In the genomic region with DNA sequence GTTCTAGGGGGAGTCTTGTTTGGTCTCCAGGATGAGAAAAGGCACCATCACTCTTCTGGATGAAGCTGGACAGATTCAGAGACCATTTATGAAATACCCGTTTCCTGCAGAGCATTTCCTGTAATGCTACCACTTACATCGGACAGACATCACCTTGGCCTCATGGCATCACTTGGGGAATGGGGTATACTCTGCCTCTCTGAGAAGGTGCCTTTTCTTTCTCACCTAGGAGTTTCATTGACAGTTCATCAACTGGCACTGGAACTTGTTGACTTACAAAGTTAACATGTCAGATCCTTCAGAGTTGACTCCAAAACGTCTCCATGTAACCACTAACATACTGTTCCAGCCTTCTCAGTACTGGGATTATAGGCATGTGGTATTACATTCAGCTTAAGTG, we compare ENCODE assay signal across 8 mouse cellular contexts. TPM values are rescaled to one million over a fixed set of nuclear protein-coding genes. Genes with fewer than 3 reads are reported as not detected.
A peak's percentile ranks its signal among the peaks of the same experiment; 100 is the strongest.
DNase-seq lines count a peak whose midpoint lies in the region; ATAC-seq and TF ChIP-seq lines count a peak whose summit lies in the region.

No protein-coding gene starts in this region.

- H3K4me2 ChIP-seq in heart, embryonic 13.5 days, result peak overlapping the region; percentile 90
- peak overlapping the region; percentile 83 for H3K4me2 ChIP-seq in hindbrain, embryonic 13.5 days
- H3K4me2 ChIP-seq in midbrain, embryonic 12.5 days (replicated peaks), result peak overlapping the region; percentile 84

- peaks cover 31% of the 10 kb centered on the region for H3K4me1 ChIP-seq in heart, embryonic 13.5 days
- no peaks in the 10 kb centered on the region; the same call in 1 of the 2 replicates for H3K4me1 ChIP-seq in heart, adult 2 months (ENCODE audit: control insufficient read depth, insufficient read depth, low read length)
- peaks cover 28% of the 10 kb centered on the region for H3K4me1 ChIP-seq in G1E (ENCODE audit: insufficient read depth, low read depth, low read length)
- peaks cover 31% of the 10 kb centered on the region for H3K4me1 ChIP-seq in hindbrain, embryonic 13.5 days (replicated peaks)
- H3K4me1 ChIP-seq in midbrain, embryonic 12.5 days, result peaks cover 23% of the 10 kb centered on the region

- TF ChIP-seq CTCF in heart, adult 2 months (IDR thresholded peaks at IDR 0.05), result no peak
- TF ChIP-seq CTCF in G1E (IDR thresholded peaks at IDR 0.05; ENCODE audit: low read depth, low read length), result no peak

- H3K9ac ChIP-seq in heart, embryonic 13.5 days, result peak overlapping the region; percentile 92
- no peak overlapping the region for H3K9ac ChIP-seq in heart, adult 2 months (ENCODE audit: low read depth, low read length)
- H3K9ac ChIP-seq in hindbrain, embryonic 13.5 days, result peak overlapping the region; percentile 91
- peak overlapping the region; percentile 82; the same call in 1 of the 2 replicates for H3K9ac ChIP-seq in midbrain, embryonic 12.5 days (replicated peaks)

- no peak for TF ChIP-seq EP300 in heart, adult 2 months (IDR thresholded peaks at IDR 0.05; ENCODE audit: insufficient read depth, low read depth, low read length)

- H3K27ac ChIP-seq in heart, embryonic 13.5 days (replicated peaks), result peak overlapping the region; percentile 93; the same call in 1 of the 2 replicates
- no peak overlapping the region for H3K27ac ChIP-seq in heart, adult 2 months
- H3K27ac ChIP-seq in hindbrain, embryonic 13.5 days, result peak overlapping the region; percentile 94; the same call in 1 of the 2 replicates
- no peak overlapping the region for H3K27ac ChIP-seq in midbrain, embryonic 12.5 days (replicated peaks)

- intact Hi-C loops in heart, adult 2 months (cut with DNase I), result loop anchor here (5.0 to 10.0 kb wide), 2 partner anchors 80 to 762 kb away; a partner anchor contains a TSS

- H3K27me3 ChIP-seq in heart, embryonic 13.5 days (replicated peaks), result no peaks in the 10 kb centered on the region
- no peaks in the 10 kb centered on the region for H3K27me3 ChIP-seq in heart, adult 2 months (ENCODE audit: control insufficient read depth, insufficient read depth, low read length)
- H3K27me3 ChIP-seq in G1E (ENCODE audit: insufficient read depth, low read length), result no peaks in the 10 kb centered on the region
- H3K27me3 ChIP-seq in hindbrain, embryonic 13.5 days, result no peaks in the 10 kb centered on the region
- no peaks in the 10 kb centered on the region for H3K27me3 ChIP-seq in midbrain, embryonic 12.5 days

- H3K4me3 ChIP-seq in heart, embryonic 13.5 days, result peak overlapping the region; percentile 93
- no peak overlapping the region for H3K4me3 ChIP-seq in heart, adult 2 months
- peak overlapping the region; percentile 97; the same call in 1 of the 2 replicates for H3K4me3 ChIP-seq in G1E (ENCODE audit: low read depth, low read length)
- peak overlapping the region; percentile 76 for H3K4me3 ChIP-seq in hindbrain, embryonic 13.5 days
- H3K4me3 ChIP-seq in midbrain, embryonic 12.5 days, result peak overlapping the region; percentile 74; the same call in 1 of the 2 replicates

- peaks cover 4% of the 10 kb centered on the region; the same call in 1 of the 2 replicates for H3K36me3 ChIP-seq in heart, embryonic 13.5 days
- H3K36me3 ChIP-seq in heart, adult 2 months (ENCODE audit: control insufficient read depth, insufficient read depth, low read length), result no peaks in the 10 kb centered on the region
- H3K36me3 ChIP-seq in G1E (replicated peaks), result peaks cover 13% of the 10 kb centered on the region
- H3K36me3 ChIP-seq in hindbrain, embryonic 13.5 days, result no peaks in the 10 kb centered on the region; the same call in 1 of the 2 replicates
- no peaks in the 10 kb centered on the region for H3K36me3 ChIP-seq in midbrain, embryonic 12.5 days

- ATAC-seq in heart, embryonic 13.5 days (ENCODE audit: extremely low read depth, insufficient number of reproducible peaks, low FRiP score, low TSS enrichment), result no peak
- ATAC-seq in G1E (ENCODE audit: extremely low read depth, insufficient number of reproducible peaks, low FRiP score, poor library complexity, severe bottlenecking), result no peak
- ATAC-seq in hindbrain, embryonic 13.5 days (ENCODE audit: low FRiP score), result no peak
- no peak for ATAC-seq in midbrain, embryonic 12.5 days (ENCODE audit: low FRiP score, low read depth)

- 0 out of 2 replicates have a peak, but pooled peaks cover 1% of the 10 kb centered on the region for H3K79me2 ChIP-seq in heart, adult 2 months (replicated peaks; ENCODE audit: control insufficient read depth, insufficient read depth, low read length)

- no peaks in the 10 kb centered on the region for H3K9me3 ChIP-seq in heart, embryonic 13.5 days
- no peaks in the 10 kb centered on the region for H3K9me3 ChIP-seq in G1E (replicated peaks)
- H3K9me3 ChIP-seq in hindbrain, embryonic 13.5 days, result no peaks in the 10 kb centered on the region
- H3K9me3 ChIP-seq in midbrain, embryonic 12.5 days, result no peaks in the 10 kb centered on the region

- TF ChIP-seq POLR2A in heart, adult 2 months (IDR thresholded peaks at IDR 0.05; ENCODE audit: insufficient read depth, low read depth, low read length), result no peak

- no peak for DNase-seq in heart, adult 2 months
- no peak for DNase-seq in G1E (ENCODE audit: low spot score)
- DNase-seq in layer of hippocampus, adult 9-11 months, result no peak
- DNase-seq in left cerebral cortex, adult 11 months (ENCODE audit: low spot score), result no peak
- no peak for DNase-seq in cerebellum, adult 11-12 months

- WGBS in heart, embryonic 13.5 days, result 57% methylated on average over 3 of the region's 3 CpGs
- WGBS in heart, adult 2 months, result 56% methylated on average over 3 of the region's 3 CpGs
- WGBS in hindbrain, embryonic 13.5 days, result 83% methylated on average over 3 of the region's 3 CpGs
- 80% methylated on average over 3 of the region's 3 CpGs for WGBS in midbrain, embryonic 12.5 days

RNA-seq across cellular contexts. Expression of a gene that starts 0.9 kb away (rescaled TPM):
- 13.6 TPM in 2 replicates for polyA plus RNA-seq in heart, embryonic 13.5 days (2015; fragmentation: Nextera tagmentation; extraction: Ambion mirVana)
- total RNA-seq in heart, adult 2 months (2021), result 10 to 100 TPM in 1 of 2 experiments, 1 to 10 TPM in 1; 9.2 to 10.7 TPM
- polyA plus RNA-seq in heart, adult 2 months (2012; rRNA removed), result 3.9 and 7.1 TPM in 2 replicates
- 7.8 and 9.5 TPM in 2 replicates for total RNA-seq in G1E (2014; fragmentation: Nextera tagmentation)
- 8.1 and 10.3 TPM in 2 replicates for total RNA-seq in G1E (2017)
- 3.0 and 3.2 TPM in 2 replicates for polyA plus RNA-seq in G1E (2012)
- polyA plus RNA-seq in hindbrain, embryonic 13.5 days (2015; fragmentation: Nextera tagmentation; extraction: Ambion mirVana), result 23.9 TPM in 2 replicates
- 17.9 and 19.7 TPM in 2 replicates for polyA plus RNA-seq in midbrain, embryonic 12.5 days (2016; fragmentation: Nextera tagmentation; extraction: Ambion mirVana)

Comparison
In these comparisons a context has a peak if more than half of its experiments do, and no peak if none do; other contexts are left out.
1. H3K27ac ChIP-seq: peak in heart, embryonic 13.5 days (single experiment) and hindbrain, embryonic 13.5 days (single experiment); none in heart, adult 2 months (single experiment) and midbrain, embryonic 12.5 days (single experiment).
2. Peak in every context shown above with its lines, with median percentiles within 50 percentile points of each other: H3K4me2 ChIP-seq.